Mouse (Mus musculus) retina, embryonic 14.5 days (tissue): ENCODE measurements around the gene Col7a1.
A peak's percentile ranks its signal among the peaks of the same experiment; 100 is the strongest.

Experiments used
- DNase-seq: peaks from one replicate; pipeline ENCODE4 v3.0.0-alpha.2; 2015; ENCODE audit warnings: low spot score

The Col7a1 gene

GRCm38 (mm10) chr9:108953081-108953636, at the start of gene Col7a1:
Col7a1 (plus strand) TSS chr9:108953586.
- DNase-seq: peak; percentile 6

GRCm38 (mm10) chr9:108912308-108912707, 41.1 kb upstream of the Col7a1 start:
- no peak for DNase-seq

GRCm38 (mm10) chr9:108913161-108913560, 40.2 kb upstream of the Col7a1 start:
- DNase-seq: no peak

DNA sequence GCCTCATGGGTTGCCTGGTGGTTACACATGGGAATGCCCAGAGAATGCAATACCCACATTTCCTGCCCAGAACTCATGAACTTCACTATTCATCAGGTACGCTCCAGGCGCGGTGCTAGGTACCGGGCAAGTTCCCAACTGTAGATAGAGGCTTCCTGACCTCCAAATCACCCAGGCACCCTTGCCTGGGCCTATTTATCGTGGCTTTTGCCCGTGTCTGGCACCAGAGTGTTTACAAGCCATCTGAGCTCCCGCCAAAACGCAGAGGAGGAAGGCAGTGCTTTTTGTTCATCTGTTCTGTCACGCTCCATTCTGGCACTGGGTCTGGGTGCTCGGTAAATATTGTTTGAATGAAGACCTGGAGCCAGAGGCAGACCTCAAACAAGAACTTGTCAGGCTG, 39.8 kb upstream of the Col7a1 start:
- no peak for DNase-seq

DNA sequence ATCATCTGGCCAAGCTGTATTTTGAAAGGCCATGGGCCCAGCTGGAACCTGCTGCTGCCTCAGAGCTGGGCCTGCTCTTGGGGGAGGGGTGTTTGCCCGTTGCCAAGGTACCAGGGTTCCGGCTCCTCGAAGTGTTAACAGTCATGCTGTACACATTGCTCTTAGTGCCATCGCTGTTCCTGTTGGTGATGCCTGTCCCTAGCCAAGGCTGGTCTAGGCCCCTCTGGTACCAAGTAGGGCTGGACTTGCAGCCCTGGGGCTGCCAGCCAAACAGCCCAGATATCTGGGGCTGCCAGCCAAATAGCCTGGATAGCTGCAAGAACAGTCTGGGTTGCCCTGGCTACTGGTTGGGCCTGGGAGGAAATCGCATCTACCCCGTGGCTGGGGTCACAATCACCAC, 38.9 kb upstream of the Col7a1 start, which contains the start of gene Tmem89:
Tmem89 (plus strand) TSS at position 129 of the 400 bp plus-strand sequence.
- DNase-seq: no peak

GRCm38 (mm10) chr9:108925897-108926296, 27.5 kb upstream of the Col7a1 start:
- DNase-seq: no peak

GRCm38 (mm10) chr9:108928424-108928823, 25.0 kb upstream of the Col7a1 start:
- no peak for DNase-seq

DNA sequence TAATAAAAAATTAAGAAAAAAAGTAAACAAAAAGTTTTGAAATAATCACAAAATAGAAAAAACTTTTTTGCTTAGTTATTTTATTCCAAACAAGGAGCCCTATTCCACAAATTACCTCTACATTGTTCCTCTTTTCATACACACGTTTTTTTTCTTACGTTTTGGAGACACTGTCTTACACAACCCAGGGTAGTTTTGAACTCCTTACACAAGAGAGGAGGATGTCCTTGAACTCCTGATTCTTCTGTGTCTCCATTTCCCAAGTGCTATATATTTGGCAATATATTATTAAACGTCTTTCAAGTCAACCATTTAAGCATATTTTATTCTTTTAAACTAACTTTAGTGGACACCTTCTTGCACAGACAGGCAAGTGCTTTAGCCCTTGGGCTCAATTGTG, 17.4 kb upstream of the Col7a1 start:
- no peak for DNase-seq

DNA sequence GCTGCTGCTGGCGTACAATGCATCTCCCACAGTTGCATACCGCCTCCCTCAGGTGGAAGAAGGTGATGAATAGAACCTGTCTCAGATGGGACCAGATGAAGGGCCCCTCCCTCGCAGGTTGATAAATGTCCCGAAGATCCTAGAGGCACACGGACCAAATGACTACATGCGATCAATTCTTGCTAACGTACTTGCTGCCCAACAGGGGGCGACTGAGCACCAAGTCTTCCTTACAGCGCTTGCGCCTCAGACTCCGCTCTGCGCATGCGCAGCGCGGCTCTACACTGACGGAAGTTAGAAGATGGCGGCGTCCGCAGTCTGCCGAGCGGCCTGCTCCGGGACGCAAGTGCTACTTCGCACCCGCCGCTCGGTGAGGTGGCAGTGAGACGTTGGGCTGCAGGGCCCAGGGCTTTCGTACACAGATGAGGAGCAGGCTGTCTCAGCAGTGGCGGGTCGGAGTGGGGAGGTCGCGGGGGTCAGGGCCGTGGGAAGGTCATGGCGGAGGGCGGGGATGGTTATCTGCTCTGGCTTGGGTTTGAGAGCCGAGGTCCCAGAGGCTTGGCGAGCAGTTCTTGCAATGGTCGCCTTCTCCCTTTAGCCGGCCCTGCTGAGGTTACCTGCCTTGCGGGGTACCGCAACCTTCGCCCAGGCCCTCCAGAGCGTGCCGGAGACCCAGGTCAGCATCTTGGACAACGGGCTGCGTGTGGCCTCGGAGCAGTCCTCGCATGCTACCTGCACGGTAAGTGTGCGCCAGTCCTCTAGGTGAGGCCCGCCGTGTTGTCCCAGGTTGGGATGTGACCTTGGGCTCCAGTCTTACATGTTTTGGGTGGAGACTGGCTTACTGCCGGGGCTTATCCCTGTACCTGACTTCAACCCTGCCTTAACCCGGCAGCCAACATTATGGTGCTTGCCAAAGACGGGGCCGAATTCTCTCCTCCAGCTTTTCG, 16.7 kb upstream of the Col7a1 start, which contains the start of gene Uqcrc1:
Uqcrc1 (plus strand) TSS at position 216 of the 947 bp plus-strand sequence.
- peak; percentile 99 for DNase-seq

GRCm38 (mm10) chr9:108945111-108945510, 8.3 kb upstream of the Col7a1 start:
- no peak for DNase-seq

DNA sequence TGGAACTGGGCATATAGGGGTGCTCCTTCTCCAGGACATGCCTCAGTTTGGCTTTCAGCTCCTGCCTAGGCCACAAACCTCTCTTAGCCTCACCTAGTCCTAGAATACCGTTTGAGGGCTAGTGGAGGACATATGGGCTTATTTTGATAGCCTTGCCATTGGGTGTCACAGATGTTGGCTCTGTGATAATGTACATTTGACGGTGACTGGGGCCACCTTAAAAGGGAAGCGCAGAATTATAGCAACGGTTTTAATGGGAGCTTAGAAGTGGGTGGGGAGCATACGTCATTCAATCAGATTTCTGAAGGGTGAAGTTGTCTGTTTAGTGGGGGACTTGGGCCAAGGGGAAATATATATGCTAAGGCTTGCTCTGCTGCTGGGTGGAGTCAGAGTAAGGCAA, 7.8 kb upstream of the Col7a1 start:
- no peak for DNase-seq

- DNase-seq: no peak
Observed at GRCm38 (mm10) chr9:108949231-108949966, 4.0 kb upstream of the Col7a1 start.

DNA sequence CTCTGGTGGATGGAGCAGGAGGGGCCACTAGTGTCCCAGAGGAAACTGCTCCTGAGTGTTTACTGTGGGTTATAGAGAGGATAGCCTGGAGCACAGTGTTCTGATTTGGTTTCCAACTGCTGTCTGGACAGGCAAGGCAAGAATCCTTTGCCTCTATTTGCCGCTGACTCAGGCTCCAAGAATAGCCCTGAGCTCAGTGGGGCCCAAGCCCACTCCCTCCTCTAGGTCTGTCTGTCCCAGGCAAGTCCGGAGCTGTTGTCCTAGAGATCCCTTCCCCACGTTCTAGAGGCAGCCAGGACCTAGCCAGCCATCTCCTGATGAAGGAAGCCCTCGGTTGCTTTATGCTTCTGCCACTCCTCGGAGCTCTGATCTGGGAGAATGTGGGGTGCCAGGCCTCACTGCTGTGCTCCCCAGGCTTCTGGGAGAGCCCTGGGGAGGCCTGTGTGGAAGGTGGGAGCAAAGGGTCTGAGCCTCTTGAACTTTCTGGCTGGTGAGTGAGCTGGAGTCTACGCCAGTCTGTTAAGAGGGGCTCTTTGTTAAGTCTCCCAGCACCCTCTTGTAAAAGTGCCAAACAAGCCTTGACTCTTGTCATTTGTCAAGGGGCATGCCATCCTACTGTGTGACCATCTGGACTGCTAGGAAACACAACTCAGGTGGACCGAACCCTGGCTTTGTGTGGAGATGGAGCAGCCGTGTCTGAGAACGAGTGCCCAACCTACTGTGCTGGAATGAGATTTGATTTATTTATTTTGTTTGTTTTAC, 3.2 kb upstream of the Col7a1 start:
- DNase-seq: no peak

GRCm38 (mm10) chr9:108955241-108955640, 1.9 kb downstream of the Col7a1 start:
- DNase-seq: no peak

GRCm38 (mm10) chr9:108955846-108956245, 2.5 kb downstream of the Col7a1 start:
- no peak for DNase-seq

DNA sequence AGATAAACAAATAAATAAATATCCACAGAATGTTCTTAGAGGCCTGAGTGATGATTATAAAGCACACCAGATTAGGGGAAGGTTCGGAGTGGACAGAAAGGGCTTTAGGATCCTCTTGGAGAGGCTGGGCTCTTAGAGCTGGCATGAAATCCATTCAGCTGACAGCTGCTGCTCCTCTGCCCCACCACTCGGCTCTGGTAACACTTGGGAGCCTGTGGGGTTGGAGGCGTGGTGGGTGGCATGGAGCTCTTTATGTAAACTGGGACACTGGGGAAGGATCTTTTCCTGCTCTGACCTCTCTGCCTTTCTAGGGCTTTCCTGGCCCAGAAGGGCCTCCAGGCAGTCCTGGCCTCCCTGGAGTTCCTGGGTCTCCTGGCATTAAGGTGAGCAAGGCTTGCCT, 10.2 kb downstream of the Col7a1 start:
- no peak for DNase-seq

DNA sequence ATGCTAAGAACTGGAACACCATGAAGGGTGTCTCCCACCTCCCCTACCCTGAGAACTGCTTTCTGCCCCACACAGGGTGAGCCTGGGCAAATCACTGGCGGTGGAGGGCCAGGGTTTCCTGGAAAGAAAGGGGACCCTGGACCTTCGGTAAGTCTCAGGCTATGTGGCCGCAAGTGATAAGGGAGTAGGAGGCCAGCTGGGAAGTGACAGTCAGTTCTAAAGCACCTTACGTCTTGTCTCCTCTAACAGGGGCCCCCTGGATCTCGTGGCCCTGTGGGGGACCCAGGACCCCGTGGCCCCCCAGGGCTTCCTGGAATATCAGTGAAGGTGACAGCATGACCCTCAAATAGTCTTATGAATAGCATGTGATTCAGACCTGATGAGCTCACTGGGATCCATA, 11.0 kb downstream of the Col7a1 start:
- DNase-seq: no peak

DNA sequence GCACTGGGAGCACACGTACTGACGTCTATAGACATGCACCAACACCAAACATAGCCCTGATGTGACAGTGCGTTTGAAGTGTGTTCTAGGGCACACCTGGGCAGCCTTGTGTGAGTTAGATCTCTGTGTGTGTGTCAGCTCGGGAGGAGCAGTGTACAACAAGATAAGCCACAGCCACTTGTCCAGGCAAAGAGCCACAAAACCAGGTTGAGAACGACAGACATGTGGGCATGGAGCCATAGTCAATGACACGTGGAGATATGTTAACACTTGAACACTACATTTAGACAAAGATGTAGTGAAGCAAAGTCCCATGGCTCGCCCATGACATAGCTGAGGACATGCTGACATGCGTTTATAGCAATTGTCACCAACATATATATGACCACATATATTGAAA, 17.2 kb downstream of the Col7a1 start:
- DNase-seq: no peak

DNA sequence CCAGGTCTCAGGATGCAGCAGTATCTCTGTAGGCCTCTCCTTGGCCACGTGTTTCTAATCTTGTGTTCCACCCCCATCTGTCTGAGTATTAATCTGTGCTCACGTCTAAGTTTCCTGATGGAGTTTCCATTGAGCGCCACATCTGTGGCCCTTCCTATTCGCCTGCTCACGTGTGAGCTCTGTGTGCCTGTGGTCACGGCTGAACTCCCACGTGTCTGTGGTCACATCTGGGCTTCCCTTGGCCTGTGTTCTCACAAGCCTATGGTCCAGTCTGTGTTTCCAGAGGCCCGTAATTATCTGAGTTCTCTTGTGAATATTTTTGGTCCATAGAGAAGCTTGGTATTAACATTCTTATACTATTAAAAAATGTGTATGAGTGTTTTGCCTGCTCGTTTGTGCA, 23.1 kb downstream of the Col7a1 start:
- DNase-seq: no peak

- DNase-seq: no peak
Observed at GRCm38 (mm10) chr9:108977966-108978365, 24.6 kb downstream of the Col7a1 start.

DNA sequence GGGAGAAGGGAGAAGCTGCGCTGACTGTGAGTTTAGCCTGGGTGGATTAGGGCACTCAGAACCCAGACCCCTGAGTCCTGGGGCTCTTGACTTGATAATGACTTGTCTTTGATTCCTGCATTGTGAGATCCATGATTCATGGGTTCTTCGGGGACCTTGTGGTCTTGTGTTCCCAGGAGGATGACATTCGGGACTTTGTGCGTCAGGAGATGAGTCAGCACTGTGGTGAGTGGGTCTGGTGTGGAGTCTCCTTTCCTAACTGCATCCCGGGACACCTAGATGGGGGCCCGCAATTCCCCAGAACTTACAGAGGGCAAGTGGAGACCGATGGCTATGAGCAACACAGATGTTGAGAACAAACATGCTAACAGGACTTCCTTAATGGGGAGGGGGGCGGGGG, 29.1 kb downstream of the Col7a1 start:
- no peak for DNase-seq

- no peak for DNase-seq
Observed at GRCm38 (mm10) chr9:108983209-108983608, 29.8 kb downstream of the Col7a1 start.
